Mouse (Mus musculus) lung, embryonic 15.5 days (tissue): Measurements from ENCODE around the gene Spata31d1d. TPM values are rescaled to one million over a fixed set of nuclear protein-coding genes. Genes with fewer than 3 reads are reported as not detected.

ENCODE experiments used
- ATAC-seq: fragments of 200-750 bp; cut with Nextera tagmentation; 2 replicates; pipeline ENCODE4 v1.8.0; 2017; ENCODE audit warnings: moderate number of reproducible peaks, borderline replicate concordance; ENCODE audit not compliant: low FRiP score, low TSS enrichment; ENCODE audit errors: extremely low read depth
- H3K27ac ChIP-seq: fragments of 300-500 bp; sonication (generic); 2 replicates; pipeline ENCODE4 v1.5.1; 2015; ENCODE audit warnings: moderate library complexity, mild to moderate bottlenecking, inconsistent platforms
- H3K27me3 ChIP-seq: fragments of 300-500 bp; sonication (generic); 2 replicates; pipeline ENCODE4 v1.6.1; 2015; ENCODE audit warnings: inconsistent platforms
- H3K36me3 ChIP-seq: fragments of 300-500 bp; sonication (generic); 2 replicates; pipeline ENCODE4 v1.6.1; 2015; ENCODE audit warnings: inconsistent platforms
- H3K4me1 ChIP-seq: fragments of 300-500 bp; sonication (generic); 2 replicates; pipeline ENCODE4 v1.6.1; 2015; ENCODE audit warnings: inconsistent platforms
- H3K4me2 ChIP-seq: fragments of 300-500 bp; sonication (generic); 2 replicates; pipeline ENCODE4 v1.6.1; 2015; ENCODE audit warnings: inconsistent platforms, mild to moderate bottlenecking, moderate library complexity
- H3K4me3 ChIP-seq: fragments of 300-500 bp; sonication (generic); 2 replicates; pipeline ENCODE4 v1.5.1; 2015; ENCODE audit warnings: mild to moderate bottlenecking, inconsistent platforms
- H3K9ac ChIP-seq: fragments of 300-500 bp; sonication (generic); 2 replicates; pipeline ENCODE4 v1.6.1; 2015; ENCODE audit warnings: inconsistent platforms
- H3K9me3 ChIP-seq: fragments of 300-500 bp; sonication (generic); 2 replicates; pipeline ENCODE4 v1.6.1; 2016; ENCODE audit warnings: inconsistent platforms
- WGBS: fragments of 180-500 bp; shearing (Covaris S2); methylation state at CpG from one replicate; pipeline ENCODE4 v1.1.7; 2015; 5-methylcytosine and 5-hydroxymethylcytosine counted together
- polyA plus RNA-seq: library from polyadenylated mRNA; unstranded; fragments of >200 nt; fragmentation: Nextera tagmentation; extraction: Ambion mirVana; gene quantifications from 2 replicates; pipeline ENCODE4 v1.2.1, GENCODE M21; 2015

The Spata31d1d gene
- polyA plus RNA-seq, 1 experiment from 2014 or later, result not detected

DNA sequence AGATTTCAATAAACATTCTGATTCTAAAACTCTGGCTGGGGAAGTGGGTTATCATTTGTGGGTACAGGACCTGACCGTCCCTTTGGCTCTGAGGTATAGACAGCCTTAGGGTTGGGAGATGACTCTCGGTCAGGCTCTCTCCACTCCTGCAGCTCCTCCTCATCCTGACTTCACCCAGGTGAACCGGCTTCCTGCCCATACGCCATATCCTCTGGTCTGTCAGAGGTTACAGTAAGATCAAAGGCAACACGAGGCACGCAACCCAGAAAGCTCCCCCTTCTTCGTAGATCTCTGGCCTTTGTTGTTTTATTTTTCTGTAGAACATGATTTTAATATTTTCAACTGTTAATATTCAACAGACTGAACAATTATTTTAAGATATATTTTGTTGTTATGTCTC, 35.8 kb downstream of the Spata31d1d start:
- no peaks in the 10 kb centered on the region for H3K36me3 ChIP-seq
- WGBS, result 65% methylated on average over 7 of the region's 7 CpGs
- H3K9me3 ChIP-seq, result no peaks in the 10 kb centered on the region
- H3K4me3 ChIP-seq, result no peak overlapping the region
- no peak overlapping the region for H3K9ac ChIP-seq
- H3K4me2 ChIP-seq, result no peak overlapping the region
- no peaks in the 10 kb centered on the region for H3K4me1 ChIP-seq
- no peak for ATAC-seq
- no peaks in the 10 kb centered on the region for H3K27me3 ChIP-seq
- H3K27ac ChIP-seq, result no peak overlapping the region

DNA sequence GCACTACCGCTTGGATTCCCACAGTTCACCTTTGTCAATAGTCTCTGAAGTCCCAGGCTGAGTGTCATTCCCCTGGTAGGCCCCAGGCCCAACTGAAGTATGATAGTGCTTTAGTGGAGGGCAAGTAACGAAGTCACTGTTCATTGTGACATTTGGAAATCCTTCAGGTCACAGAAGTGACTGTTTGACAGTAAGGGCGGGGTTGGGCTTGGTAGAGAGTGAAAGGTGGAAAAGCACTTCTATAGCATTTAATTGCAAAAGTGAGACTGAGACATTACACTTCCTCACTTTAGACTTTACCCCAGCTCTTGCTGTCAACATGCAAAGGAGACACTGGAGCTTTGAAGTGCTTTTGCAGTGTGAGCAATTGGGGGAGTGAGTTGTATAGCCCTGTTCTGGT, 37.5 kb downstream of the Spata31d1d start, which contains the start of gene 4921517D22Rik:
Gene 4921517D22Rik (minus strand): TSS at position 101 of the 400 bp plus-strand sequence.
- Histone ChIP-seq H3K9me3 (no peaks in the 10 kb centered on the region), H3K27ac (no peak within 1 kb of the TSS), H3K9ac (no peak within 1 kb of the TSS), H3K36me3 (no peaks in the 10 kb centered on the region), H3K4me3 (no peak within 1 kb of the TSS), H3K27me3 (no peaks in the 10 kb centered on the region), H3K4me1 (no peaks in the 10 kb centered on the region), H3K4me2 (no peak within 1 kb of the TSS)
- WGBS, result 78% methylated on average over 3 of the region's 3 CpGs
- no peak for ATAC-seq

DNA sequence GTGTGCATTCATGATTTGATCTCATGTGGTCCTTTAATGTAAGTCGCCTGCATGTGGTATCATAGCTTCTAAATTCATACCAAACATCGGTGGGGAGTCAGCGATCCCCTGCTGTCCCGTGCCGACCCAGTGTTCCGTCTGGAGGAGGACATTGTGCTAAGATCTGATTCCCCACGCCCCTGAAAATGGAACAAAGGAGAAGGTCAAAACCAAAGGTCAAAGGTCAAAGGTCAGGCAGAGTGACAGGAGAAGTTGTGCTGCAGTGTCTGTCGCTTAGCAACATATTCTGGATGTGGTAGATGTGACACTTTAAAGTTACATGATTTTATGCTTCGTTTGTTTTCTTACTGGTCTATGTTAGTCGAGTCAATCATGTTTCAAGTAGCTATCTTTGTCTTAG, 40.1 kb downstream of the Spata31d1d start:
- no peak overlapping the region for H3K9ac ChIP-seq
- no peaks in the 10 kb centered on the region for H3K27me3 ChIP-seq
- H3K4me1 ChIP-seq, result no peaks in the 10 kb centered on the region
- H3K36me3 ChIP-seq, result no peaks in the 10 kb centered on the region
- no peak for ATAC-seq
- 74% methylated on average over 10 of the region's 10 CpGs for WGBS
- H3K4me2 ChIP-seq, result no peak overlapping the region
- no peak overlapping the region for H3K4me3 ChIP-seq
- no peaks in the 10 kb centered on the region for H3K9me3 ChIP-seq
- H3K27ac ChIP-seq, result no peak overlapping the region

DNA sequence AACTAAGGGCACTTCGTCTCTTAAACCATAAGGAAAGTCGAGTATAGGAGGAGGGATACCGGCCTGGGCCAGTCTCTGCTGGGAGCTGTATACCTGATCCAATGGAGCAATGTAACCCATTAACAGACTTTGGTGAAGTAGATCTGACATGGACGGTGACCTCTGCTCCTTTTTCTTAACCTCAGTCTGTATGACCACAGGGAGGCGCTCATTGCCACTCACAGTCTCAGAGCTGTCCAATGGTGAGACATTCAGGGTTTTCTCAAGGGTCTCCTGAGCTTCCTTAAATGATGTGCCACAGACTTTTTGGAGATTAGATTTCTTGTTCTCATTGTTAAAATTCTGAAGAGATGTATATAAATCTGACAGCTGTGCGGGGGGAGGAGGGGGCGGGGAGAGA, 41.0 kb downstream of the Spata31d1d start:
- Histone ChIP-seq H3K4me2 (no peak overlapping the region), H3K27me3 (no peaks in the 10 kb centered on the region), H3K9me3 (no peaks in the 10 kb centered on the region), H3K36me3 (no peaks in the 10 kb centered on the region), H3K9ac (no peak overlapping the region), H3K4me1 (no peaks in the 10 kb centered on the region), H3K4me3 (no peak overlapping the region), H3K27ac (no peak overlapping the region)
- no peak for ATAC-seq
- WGBS, result 78% methylated on average over 7 of the region's 7 CpGs

DNA sequence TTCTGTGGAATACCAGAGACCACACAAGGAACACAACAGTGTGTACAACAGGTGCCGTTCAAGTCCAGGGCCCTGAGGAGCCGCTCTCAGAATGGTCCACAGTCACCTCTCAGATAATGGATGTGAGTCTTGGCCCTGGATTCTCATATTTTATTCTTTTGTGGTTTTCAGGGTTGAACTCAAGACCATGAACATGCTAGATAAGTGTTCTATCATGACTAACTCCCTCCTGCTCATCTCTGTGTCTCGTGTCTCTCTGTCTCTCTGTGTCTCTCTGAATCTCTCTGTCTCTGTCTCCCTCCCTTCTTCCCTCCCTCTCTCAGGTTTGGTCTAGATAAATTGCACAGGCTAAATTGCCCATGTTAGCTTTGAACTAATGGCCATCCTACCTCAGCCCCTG, 41.7 kb downstream of the Spata31d1d start:
- Histone ChIP-seq H3K27me3 (no peaks in the 10 kb centered on the region), H3K4me2 (no peak overlapping the region), H3K36me3 (no peaks in the 10 kb centered on the region), H3K4me1 (no peaks in the 10 kb centered on the region), H3K27ac (no peak overlapping the region), H3K4me3 (no peak overlapping the region), H3K9me3 (no peaks in the 10 kb centered on the region), H3K9ac (no peak overlapping the region)
- ATAC-seq, result no peak
- 83% methylated on average over 3 of the region's 3 CpGs for WGBS

DNA sequence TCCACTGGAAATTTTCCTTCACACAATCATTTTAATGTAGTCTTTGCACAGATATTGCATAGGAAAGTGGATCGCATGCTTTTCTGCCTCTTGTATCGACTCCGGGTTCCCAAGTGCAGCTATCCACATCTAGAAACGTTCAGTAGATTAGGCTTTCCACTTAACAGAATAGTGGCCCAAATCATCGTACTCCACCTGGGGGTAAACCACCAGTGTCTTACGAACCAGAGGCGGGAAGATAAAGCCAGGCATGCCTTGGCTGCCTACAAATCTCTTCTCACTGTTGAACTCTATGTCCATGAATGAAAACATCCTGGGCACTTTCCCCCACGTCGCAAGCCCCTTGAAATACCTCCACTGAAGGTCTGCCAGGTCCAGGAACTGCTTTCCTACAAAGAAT, 42.2 kb downstream of the Spata31d1d start:
- no peak overlapping the region for H3K27ac ChIP-seq
- 81% methylated on average over 9 of the region's 9 CpGs for WGBS
- H3K4me3 ChIP-seq, result no peak overlapping the region
- H3K9me3 ChIP-seq, result no peaks in the 10 kb centered on the region
- H3K4me2 ChIP-seq, result no peak overlapping the region
- ATAC-seq, result no peak
- H3K4me1 ChIP-seq, result no peaks in the 10 kb centered on the region
- no peaks in the 10 kb centered on the region for H3K36me3 ChIP-seq
- H3K27me3 ChIP-seq, result no peaks in the 10 kb centered on the region
- H3K9ac ChIP-seq, result no peak overlapping the region

DNA sequence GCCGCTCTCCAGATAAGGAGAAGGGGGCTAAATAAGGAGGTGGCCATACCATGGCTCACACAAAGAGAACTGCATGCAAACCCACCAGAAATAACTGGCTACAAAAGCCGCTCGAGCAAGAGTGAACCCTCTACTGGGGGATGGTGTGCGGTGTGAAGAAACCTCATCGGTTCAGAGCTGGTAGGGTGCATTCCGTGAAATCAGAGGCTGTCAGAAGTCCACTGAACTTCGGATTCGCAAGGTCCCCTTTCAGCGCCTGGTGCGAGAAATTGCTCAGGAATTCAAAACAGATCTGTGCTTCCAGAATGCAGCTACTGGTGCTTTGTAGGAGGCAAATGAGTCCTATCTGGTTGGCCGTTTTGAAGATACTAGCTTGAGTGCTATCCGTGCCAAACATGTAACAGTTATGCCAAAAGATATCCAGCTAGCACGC, 43.2 kb downstream of the Spata31d1d start:
- Histone ChIP-seq H3K27me3 (no peaks in the 10 kb centered on the region), H3K9ac (no peak overlapping the region), H3K27ac (no peak overlapping the region), H3K4me3 (no peak overlapping the region), H3K4me2 (no peak overlapping the region), H3K4me1 (no peaks in the 10 kb centered on the region), H3K36me3 (no peaks in the 10 kb centered on the region), H3K9me3 (no peaks in the 10 kb centered on the region)
- 57% methylated on average over 13 of the region's 13 CpGs for WGBS
- ATAC-seq, result no peak

DNA sequence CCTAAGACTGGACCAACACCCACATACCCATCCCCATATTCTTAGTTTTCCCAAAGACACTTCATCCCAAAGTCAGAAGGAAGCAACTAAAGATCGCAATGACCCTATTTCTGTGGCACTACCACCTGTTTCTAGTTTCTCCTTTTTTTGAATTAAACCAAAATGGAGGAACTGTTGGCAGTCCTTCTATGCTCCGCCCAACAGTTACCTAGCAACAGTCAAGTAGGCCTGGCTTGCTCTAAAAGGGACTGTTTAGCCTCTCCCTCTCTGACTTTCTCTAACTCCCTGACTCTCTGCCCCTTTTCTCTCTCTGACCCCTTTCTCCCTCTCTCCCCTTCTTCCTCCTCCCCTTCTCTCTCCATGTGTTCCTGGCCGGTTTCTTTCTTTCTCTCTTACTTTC, 46.3 kb downstream of the Spata31d1d start:
- no peak overlapping the region for H3K4me2 ChIP-seq
- H3K4me3 ChIP-seq, result no peak overlapping the region
- H3K9ac ChIP-seq, result no peak overlapping the region
- no peak overlapping the region for H3K27ac ChIP-seq
- no peak for ATAC-seq
- H3K4me1 ChIP-seq, result no peaks in the 10 kb centered on the region
- H3K9me3 ChIP-seq, result no peaks in the 10 kb centered on the region
- H3K27me3 ChIP-seq, result no peaks in the 10 kb centered on the region
- WGBS, result 81% methylated on average over 3 of the region's 3 CpGs
- no peaks in the 10 kb centered on the region for H3K36me3 ChIP-seq

DNA sequence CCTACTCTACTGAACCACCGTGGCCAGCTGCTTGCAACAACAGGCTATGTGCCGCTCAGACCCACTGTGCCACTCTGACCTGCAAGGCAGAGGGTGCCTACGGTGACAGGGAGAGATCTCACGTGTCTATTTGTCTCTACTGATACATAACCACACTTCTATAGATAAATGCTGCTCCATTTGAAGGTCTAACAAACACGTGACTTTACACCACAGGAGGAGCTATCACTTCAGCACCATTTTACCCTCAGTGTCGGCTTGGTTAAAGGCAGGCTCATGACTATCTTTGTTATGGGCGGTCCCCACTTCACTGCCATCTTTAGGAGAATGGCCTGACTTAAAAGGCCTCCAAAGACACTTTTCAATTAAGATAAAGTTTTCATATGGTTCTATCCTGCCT, 48.9 kb downstream of the Spata31d1d start:
- no peak overlapping the region for H3K27ac ChIP-seq
- no peak overlapping the region for H3K4me2 ChIP-seq
- no peak overlapping the region for H3K9ac ChIP-seq
- H3K27me3 ChIP-seq, result no peaks in the 10 kb centered on the region
- H3K4me3 ChIP-seq, result no peak overlapping the region
- WGBS, result 21% methylated on average over 7 of the region's 7 CpGs
- no peak for ATAC-seq
- H3K36me3 ChIP-seq, result no peaks in the 10 kb centered on the region
- no peaks in the 10 kb centered on the region for H3K9me3 ChIP-seq
- H3K4me1 ChIP-seq, result no peaks in the 10 kb centered on the region

DNA sequence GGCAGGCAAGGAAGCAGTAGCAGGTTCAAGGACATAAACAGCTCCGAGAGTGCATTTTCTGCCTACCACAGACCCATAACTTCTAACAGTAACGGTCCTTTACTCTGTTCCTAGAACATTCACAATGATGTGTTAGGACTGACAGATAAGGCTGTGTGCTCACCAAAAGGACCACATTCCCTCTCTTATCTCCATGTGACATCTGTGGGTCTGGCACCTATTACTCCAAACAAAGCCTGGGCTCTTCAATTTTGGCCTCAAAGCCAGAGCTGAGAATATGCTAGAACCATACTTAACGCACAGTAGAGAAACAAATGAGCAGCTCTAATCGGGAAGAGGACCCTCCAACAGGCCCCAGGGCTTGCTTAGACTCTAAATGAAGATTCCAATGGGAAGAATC, 51.6 kb downstream of the Spata31d1d start:
- WGBS, result 53% methylated on average over 4 of the region's 4 CpGs
- Histone ChIP-seq H3K4me2 (no peak overlapping the region), H3K27me3 (no peaks in the 10 kb centered on the region), H3K4me1 (no peaks in the 10 kb centered on the region), H3K4me3 (no peak overlapping the region), H3K9ac (no peak overlapping the region), H3K27ac (no peak overlapping the region), H3K9me3 (no peaks in the 10 kb centered on the region), H3K36me3 (no peaks in the 10 kb centered on the region)
- no peak for ATAC-seq

DNA sequence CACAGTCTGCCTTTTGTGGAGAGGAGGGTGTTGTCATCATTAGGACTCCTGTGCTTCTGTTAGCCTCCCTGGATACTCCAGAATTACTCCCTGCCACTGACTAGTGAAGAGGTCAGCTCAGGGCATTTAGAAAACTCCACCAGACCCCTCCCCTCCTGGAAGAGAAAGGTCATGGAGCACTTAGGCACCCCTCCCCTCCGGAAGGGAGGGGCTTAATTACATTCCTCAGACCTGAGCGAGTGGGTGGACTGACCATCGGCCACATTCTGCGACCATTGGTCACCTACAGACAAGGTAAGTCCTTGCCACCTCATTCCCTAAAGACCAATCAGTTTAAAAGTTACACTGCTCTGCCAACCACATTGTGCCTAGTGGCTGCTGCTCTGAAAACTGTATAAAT, 52.2 kb downstream of the Spata31d1d start:
- no peak for ATAC-seq

DNA sequence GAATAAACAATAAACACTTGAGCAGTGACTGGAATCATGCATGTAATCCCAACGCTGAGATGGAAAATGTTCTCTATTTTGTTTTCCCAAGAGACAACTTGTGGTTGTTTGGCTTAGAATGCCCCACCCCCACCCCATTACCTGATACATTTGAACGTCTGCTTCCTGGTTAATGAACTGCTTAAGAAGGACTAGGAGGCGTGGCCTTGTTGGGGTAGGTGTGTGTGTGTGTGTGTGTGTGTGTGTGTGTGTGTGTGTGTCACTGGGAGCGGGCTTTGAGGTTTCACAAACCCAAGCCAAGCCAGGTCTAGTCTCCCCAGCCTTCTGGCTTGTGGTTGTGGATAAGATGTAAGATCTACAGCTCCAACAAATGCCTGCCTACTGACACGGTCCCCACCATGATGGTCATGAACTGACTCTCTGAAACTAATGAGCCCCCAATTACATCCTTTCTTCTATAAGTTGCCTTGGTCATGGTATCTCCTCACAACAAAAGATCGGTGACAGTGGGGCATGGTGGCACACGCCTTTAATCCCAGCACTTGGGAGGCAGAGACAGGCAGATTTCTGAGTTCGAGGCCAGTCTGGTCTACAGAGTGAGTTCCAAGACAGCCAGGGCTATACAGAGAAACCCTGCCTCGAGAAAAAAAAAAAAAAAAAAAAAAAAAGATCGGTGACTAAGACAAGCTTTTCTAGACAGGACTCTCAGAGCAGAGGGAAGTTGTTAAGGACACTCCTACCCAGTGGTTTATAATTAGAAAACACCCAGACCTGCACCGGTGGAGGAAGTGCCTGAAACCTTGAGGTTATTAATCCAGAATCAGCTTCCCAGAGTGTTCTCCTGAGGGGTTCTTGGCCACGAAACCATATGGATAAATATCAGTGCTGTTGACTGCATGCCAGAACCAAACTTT, 55.0 kb downstream of the Spata31d1d start:
- no peak overlapping the region for H3K27ac ChIP-seq
- no peak overlapping the region for H3K9ac ChIP-seq
- H3K4me1 ChIP-seq, result peaks cover 8% of the 10 kb centered on the region
- H3K27me3 ChIP-seq, result no peaks in the 10 kb centered on the region
- no peaks in the 10 kb centered on the region for H3K9me3 ChIP-seq
- no peak overlapping the region for H3K4me3 ChIP-seq
- no peaks in the 10 kb centered on the region for H3K36me3 ChIP-seq
- no peak for ATAC-seq
- WGBS, result 65% methylated on average over 12 of the region's 12 CpGs
- H3K4me2 ChIP-seq, result no peak overlapping the region

More for the DNA sequence above, 52.2 kb downstream of the Spata31d1d start:
- Histone ChIP-seq H3K27me3 (no peaks in the 10 kb centered on the region), H3K36me3 (no peaks in the 10 kb centered on the region), H3K9me3 (no peaks in the 10 kb centered on the region), H3K4me3 (no peak overlapping the region), H3K4me1 (peaks cover 5% of the 10 kb centered on the region), H3K27ac (no peak overlapping the region), H3K9ac (no peak overlapping the region), H3K4me2 (no peak overlapping the region)
- WGBS, result 36% methylated on average over 4 of the region's 4 CpGs
